Mouse (Mus musculus): Measurements from ENCODE around the gene Hpse2. TPM values are rescaled to one million over a fixed set of nuclear protein-coding genes. Genes with fewer than 3 reads are reported as not detected.
"Not testable (repeated sequence)": the region's sequence is repeated elsewhere in the genome, so short reads cannot be mapped to it uniquely, and the experiment has no call there.

The Hpse2 gene
- total and polyA plus RNA-seq, 2 experiments from 2014 or later = 0.19 to 0.26 TPM

DNA sequence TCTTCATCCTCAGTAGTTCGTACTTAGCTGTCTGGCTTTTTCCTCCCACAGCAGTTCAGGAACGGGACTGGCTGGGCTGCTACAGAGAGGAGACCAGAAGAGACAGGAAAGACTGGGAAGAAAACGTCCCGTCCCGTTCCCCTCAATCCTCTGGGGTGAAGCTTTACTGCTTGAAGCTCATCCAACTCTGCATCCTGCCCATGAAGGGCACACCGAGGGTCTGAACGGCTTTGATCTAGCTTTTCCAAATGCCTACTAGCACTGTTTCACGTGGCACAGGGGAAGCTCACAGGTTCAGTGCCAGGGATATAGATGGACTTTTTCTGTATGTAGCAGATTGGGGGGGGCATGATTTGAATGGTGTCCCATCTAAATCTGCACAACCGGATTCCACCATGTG is 592.4 kb downstream of the Hpse2 start:
- Histone ChIP-seq H3K9ac (replicated peaks; ENCODE audit: low read length) (no peak overlapping the region), H3K27me3 (ENCODE audit: insufficient read depth, low read length) (peaks cover 3% of the 10 kb centered on the region; the same call in 1 of the 2 replicates), H3K36me3 (ENCODE audit: insufficient read depth, low read length) (no peaks in the 10 kb centered on the region), H3K27ac (no peak overlapping the region), H3K4me1 (ENCODE audit: insufficient read depth, low read length) (no peaks in the 10 kb centered on the region), H3K9me3 (ENCODE audit: low read length) (no peaks in the 10 kb centered on the region), H3K4me3 (ENCODE audit: low read length) (no peak overlapping the region), H3K4me2 (ENCODE audit: low read depth, low read length) (peak overlapping the region; percentile 87)
- TF ChIP-seq CTCF (IDR thresholded peaks at IDR 0.05; ENCODE audit: low read depth) = no peak
- 27% methylated on average over 9 of the region's 9 CpGs for WGBS
- no peak for ATAC-seq
- DNase-seq (ENCODE audit: low spot score) = no peak

DNA sequence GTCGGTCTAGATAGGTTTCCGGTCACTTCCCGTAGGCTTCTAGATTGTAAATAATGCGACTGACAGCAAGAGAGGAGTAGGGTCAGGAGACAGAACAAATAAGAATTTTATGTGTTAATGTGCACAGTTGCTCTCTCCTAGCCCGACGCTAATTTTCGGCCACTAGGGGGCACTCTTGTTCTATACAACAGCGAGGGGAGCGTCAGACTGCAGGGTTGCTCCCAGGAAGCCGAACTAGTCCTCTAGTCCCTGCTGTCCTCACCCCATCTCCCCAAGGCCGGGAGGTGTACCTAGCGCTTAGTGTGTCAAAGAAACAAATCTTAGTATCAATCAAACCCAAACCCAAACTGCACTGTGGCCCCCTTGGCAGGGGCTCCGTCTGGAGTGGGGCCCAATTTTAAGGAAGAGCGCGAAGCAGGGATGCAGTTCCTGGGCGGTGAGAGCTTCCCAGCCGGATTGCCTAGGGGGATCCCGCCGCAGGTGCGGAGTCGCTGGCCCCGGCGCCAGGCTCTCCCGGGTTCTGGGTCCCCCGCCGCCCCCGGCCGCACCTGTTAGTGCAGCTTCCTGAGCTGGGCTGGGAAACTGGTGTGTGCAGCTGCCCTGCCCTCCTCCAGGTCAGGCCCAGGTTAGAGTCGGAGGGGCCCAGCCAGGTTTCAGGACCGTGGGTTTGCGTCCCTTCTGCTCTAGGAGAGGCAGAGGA is 593.1 kb downstream of the Hpse2 start:
- Histone ChIP-seq H3K27me3 (ENCODE audit: insufficient read depth, low read length) (peaks cover 3% of the 10 kb centered on the region; the same call in 1 of the 2 replicates), H3K4me1 (ENCODE audit: insufficient read depth, low read length) (no peaks in the 10 kb centered on the region), H3K9ac (replicated peaks; ENCODE audit: low read length) (peak overlapping the region; percentile 46), H3K9me3 (ENCODE audit: low read length) (no peaks in the 10 kb centered on the region), H3K36me3 (ENCODE audit: insufficient read depth, low read length) (no peaks in the 10 kb centered on the region), H3K4me2 (ENCODE audit: low read depth, low read length) (peak overlapping the region; percentile 87), H3K4me3 (ENCODE audit: low read length) (peak overlapping the region; percentile 45), H3K27ac (no peak overlapping the region)
- ATAC-seq (peak; percentile 93), DNase-seq (ENCODE audit: low spot score) (peak; percentile 94)
- peak; percentile 96 for TF ChIP-seq CTCF (IDR thresholded peaks at IDR 0.05; ENCODE audit: low read depth)
- 2% methylated on average over 31 of the region's 31 CpGs for WGBS

DNA sequence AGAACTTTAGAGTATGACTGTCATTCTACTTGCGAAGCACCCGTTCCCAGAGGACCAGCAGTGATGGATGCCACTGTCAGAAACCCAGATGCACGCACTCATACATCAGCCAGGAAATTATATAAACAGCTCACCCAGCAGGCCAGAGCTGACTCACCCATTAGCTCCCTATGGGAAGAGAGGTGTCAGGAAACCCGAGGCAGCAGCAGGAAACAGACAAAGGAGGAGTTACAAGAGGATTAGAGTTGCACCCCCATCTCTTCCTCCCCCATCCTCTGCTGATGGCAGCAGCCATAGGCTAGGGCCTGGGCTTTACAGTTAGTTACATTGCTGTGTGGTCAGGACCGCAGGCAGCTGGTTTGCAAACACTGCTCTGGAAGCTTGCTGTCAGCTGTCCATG is 599.8 kb downstream of the Hpse2 start:
- Histone ChIP-seq H3K27me3 (ENCODE audit: insufficient read depth, low read length) (no peaks in the 10 kb centered on the region), H3K4me3 (ENCODE audit: low read length) (no peak overlapping the region), H3K36me3 (ENCODE audit: insufficient read depth, low read length) (no peaks in the 10 kb centered on the region), H3K9ac (replicated peaks; ENCODE audit: low read length) (no peak overlapping the region), H3K4me2 (ENCODE audit: low read depth, low read length) (no peak overlapping the region), H3K27ac (no peak overlapping the region), H3K4me1 (ENCODE audit: insufficient read depth, low read length) (0 out of 2 replicates have a peak, but pooled peaks cover 6% of the 10 kb centered on the region), H3K9me3 (ENCODE audit: low read length) (no peaks in the 10 kb centered on the region)
- no peak for ATAC-seq
- no peak for TF ChIP-seq CTCF (IDR thresholded peaks at IDR 0.05; ENCODE audit: low read depth)
- 49% methylated on average over 5 of the region's 5 CpGs for WGBS
- peak; percentile 16 for DNase-seq (ENCODE audit: low spot score)

DNA sequence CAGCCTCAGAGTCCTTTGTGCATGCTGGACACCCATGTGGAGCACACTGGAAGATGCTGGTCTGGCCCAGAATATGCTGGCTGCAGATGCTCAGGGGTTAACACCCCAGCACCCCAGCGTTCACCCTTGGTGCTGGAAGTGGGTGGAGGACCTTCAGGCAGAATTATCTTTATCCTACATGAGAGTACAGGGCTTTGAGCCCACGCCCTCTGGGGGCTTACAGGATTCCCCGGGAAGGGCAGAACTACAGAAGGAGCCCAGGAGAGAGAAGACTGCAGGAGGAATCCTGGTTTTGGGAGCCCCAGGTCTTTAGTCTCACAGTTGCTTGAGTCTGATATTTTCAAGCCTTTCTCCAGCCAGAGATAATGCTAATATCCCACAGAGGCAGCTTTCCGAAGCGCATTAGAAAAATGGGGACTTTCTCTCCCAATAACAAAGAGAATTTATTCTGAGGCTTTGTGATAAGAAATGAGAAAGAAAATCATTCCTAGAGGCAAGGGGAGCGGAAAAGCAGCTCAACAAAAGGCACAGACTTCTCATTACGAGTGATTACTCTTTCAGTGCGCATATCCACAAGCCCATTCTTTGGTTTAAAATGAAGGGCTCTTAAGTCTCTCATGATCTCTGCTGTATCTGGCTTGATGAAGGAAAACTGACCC is 602.5 kb downstream of the Hpse2 start:
- TF ChIP-seq CTCF (IDR thresholded peaks at IDR 0.05; ENCODE audit: low read depth) = no peak
- Histone ChIP-seq H3K4me3 (ENCODE audit: low read length) (no peak overlapping the region), H3K4me1 (ENCODE audit: insufficient read depth, low read length) (0 out of 2 replicates have a peak, but pooled peaks cover 6% of the 10 kb centered on the region), H3K9me3 (ENCODE audit: low read length) (no peaks in the 10 kb centered on the region), H3K27ac (0 out of 2 replicates have a peak overlapping the region, but pooled peaks have one; percentile 8), H3K4me2 (ENCODE audit: low read depth, low read length) (no peak overlapping the region), H3K36me3 (ENCODE audit: insufficient read depth, low read length) (no peaks in the 10 kb centered on the region), H3K9ac (replicated peaks; ENCODE audit: low read length) (no peak overlapping the region), H3K27me3 (ENCODE audit: insufficient read depth, low read length) (no peaks in the 10 kb centered on the region)
- DNase-seq (ENCODE audit: low spot score) (peak; percentile 3), ATAC-seq (no peak)
- WGBS = 36% methylated on average over 8 of the region's 8 CpGs

DNA sequence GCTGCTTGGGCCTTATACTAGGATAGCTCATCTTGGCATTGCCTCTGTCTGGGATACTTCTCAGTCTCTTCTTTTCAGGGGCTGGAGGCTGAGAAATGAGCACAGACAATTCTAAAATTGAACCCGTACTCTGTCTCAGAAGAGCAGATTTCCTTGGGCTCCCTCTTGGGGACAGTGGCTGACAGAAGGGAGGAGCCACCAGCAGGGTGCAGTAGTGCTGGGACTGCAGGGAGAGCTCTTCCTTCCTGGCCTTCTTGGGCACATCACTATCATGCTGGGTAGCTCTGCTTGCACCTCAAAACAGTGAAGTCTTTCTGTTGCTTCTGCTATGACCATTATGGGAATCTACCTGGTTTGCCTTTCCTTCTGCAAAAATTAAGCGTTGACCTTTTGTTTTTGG is 603.0 kb downstream of the Hpse2 start:
- Histone ChIP-seq H3K9ac (replicated peaks; ENCODE audit: low read length) (no peak overlapping the region), H3K4me1 (ENCODE audit: insufficient read depth, low read length) (0 out of 2 replicates have a peak, but pooled peaks cover 6% of the 10 kb centered on the region), H3K27ac (no peak overlapping the region), H3K9me3 (ENCODE audit: low read length) (no peaks in the 10 kb centered on the region), H3K27me3 (ENCODE audit: insufficient read depth, low read length) (no peaks in the 10 kb centered on the region), H3K4me2 (ENCODE audit: low read depth, low read length) (no peak overlapping the region), H3K4me3 (ENCODE audit: low read length) (no peak overlapping the region), H3K36me3 (ENCODE audit: insufficient read depth, low read length) (no peaks in the 10 kb centered on the region)
- DNase-seq (ENCODE audit: low spot score) = no peak
- peak; percentile 32 for TF ChIP-seq CTCF (IDR thresholded peaks at IDR 0.05; ENCODE audit: low read depth)
- 38% methylated on average over 2 of the region's 2 CpGs for WGBS
- no peak for ATAC-seq

DNA sequence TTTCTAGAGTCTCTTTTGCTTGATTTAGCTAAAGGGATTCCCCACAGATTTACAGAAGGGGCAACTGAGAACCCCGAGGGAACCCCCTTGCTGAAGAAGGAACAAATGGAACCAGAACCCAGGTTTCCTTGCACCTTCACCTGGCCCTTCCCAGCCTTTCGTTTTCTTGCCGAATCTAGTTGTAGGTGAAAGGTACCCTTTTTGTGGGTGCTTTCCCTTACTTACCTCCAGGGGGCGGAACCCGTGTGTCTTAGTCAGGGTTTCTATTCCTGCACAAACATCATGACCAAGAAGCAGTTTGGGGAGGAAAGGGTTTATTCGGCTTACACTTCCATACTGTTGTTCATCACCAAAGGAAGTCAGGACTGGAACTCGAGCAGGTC is 608.0 kb downstream of the Hpse2 start:
- WGBS = 51% methylated on average over 7 of the region's 7 CpGs
- H3K36me3 ChIP-seq (ENCODE audit: insufficient read depth, low read length); H3K4me1 ChIP-seq (ENCODE audit: insufficient read depth, low read length); DNase-seq (ENCODE audit: low spot score); ATAC-seq; H3K9me3 ChIP-seq (ENCODE audit: low read length); H3K27me3 ChIP-seq (ENCODE audit: insufficient read depth, low read length): not testable (repeated sequence)
- Histone ChIP-seq H3K4me3 (ENCODE audit: low read length) (peak overlapping the region; percentile 59), H3K9ac (replicated peaks; ENCODE audit: low read length) (peak overlapping the region; percentile 67), H3K27ac (peak overlapping the region; percentile 88), H3K4me2 (ENCODE audit: low read depth, low read length) (peak overlapping the region; percentile 69)
